Mouse (Mus musculus) heart, adult 8-10 months (tissue): ENCODE measurements around the gene Krt27. TPM values are rescaled to one million over a fixed set of nuclear protein-coding genes. Genes with fewer than 3 reads are reported as not detected.
A peak's percentile ranks its signal among the peaks of the same experiment; 100 is the strongest.

Experiments
- DNase-seq: peaks from one replicate; pipeline ENCODE4 v3.0.0; 2022; ENCODE audit warnings: low spot score
- total RNA-seq, 4 experiments: library from RNA; stranded (reverse); gene quantifications; 2 replicates each; pipeline ENCODE4 v1.2.4; 2022

Gene Krt27
- total RNA-seq, 4 experiments from 2014 or later: not detected

DNA sequence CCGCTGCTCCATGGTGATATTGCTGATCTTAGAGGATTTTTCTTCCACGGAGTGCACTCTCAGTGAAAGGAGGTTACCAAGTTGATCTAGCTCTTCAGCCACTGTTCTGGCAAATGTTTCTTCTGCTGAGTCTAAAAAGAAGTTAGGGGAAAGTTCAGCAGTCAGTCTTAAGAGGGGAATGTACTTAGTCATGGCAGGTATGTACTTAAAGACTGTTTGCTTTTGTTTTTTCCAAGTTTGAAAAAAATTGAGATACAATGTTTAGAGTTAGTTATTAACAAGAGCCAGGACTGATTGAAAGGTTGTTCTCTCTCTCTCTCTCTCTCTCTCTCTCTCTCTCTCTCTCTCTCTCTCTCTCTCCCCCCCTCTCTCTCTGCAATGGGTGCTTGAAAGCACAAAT lies 21.2 kb downstream of the Krt27 start:
- DNase-seq: no peak

DNA sequence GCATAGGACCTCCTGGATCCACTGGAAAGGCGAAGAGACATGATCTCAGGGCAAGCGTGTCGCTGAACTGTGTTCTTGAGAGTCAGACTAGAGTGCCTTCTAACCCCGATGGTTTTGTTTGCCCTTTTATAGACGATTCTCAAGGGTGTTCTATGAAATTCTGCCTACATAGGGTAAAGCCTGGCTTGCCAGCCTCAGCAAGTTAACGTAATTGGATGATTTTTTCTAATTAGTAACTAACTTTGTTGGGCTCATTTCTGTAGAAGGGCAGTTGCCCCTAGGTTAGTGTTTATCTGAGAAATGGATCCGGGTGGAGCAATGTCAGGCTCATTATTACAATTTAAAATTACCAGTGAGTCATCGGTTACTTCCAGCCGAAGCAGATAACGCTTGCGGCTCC lies 28.1 kb downstream of the Krt27 start, which contains the start of gene Krt25:
Krt25 (minus strand) TSS at position 101 of the 400 bp plus-strand sequence.
- no peak for DNase-seq

DNA sequence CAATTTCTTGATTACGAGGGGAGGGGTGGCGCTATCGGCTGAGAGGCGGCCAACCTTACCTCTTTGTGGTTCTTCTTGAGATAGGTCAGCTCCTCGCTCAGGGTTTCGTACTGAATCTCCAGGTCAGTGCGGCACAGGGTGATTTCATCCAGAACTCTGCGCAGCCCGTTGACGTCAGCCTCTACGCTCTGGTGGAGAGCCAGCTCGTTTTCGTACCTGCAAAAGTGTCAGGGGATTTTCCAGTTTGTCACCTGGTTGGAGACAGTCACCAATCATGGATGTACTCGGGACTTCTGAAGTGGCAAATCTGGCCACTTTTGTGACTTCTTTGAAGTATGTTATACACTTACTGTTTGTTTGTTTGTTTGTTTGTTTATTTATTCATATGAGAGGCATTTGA lies 29.8 kb downstream of the Krt27 start:
- no peak for DNase-seq

DNA sequence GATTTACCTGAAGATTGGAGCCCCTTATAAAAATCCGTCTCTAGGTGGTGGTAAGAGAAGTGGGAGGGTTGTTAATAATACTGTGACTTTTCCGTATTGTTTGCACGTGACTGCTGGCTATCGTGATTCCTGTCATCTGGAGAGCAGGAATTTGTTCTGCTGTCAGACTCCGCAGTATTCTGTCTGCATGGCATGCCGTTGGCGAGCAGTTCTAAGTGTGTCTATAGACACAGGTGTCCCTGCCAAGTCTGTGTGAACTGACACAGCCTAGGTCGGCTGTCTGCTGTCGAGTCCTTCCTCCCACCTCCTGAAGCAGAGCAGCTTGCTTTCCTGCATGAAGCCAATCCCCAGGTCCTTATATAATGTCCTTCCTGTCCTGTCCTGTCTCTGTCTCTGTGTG lies 31.8 kb downstream of the Krt27 start:
- no peak for DNase-seq

DNA sequence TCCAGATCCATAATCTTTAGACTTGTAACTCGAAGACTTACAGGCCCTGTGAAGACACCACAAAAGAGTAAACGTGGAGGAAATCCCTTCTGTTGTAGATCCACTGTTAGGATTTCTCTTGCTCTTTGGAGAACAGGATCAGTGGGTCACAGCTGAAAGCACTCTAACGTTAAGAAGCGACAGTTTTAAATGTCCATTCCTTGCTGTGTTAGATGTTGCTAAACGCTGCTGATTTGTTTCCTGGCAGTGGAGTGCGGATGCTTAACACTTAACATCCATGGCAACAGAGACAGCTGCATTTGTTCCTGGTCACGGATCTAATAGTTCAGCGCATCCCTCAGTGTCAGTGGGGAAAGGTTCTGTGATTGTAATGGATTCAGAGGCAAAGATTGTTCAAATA lies 34.4 kb downstream of the Krt27 start:
- no peak for DNase-seq

DNA sequence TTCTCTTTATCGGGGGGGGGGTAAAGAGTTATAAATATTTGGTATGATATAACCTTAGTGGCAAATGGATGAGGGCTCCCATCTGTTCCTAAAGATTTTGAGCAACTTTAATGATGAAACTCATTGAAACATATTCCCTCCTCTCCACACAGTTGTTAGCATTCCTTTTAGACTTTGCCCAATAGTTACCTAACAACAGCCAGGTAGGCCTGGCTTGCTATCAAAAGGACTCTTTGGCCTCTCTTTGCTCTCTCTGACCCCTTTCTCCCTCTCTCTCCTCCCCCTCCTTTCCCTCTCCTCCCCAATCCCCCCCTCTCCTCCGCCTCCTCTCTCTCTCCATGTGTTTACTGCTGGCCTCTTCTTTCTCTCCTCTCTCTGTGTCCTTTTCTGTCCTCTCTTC lies 36.3 kb downstream of the Krt27 start:
- no peak for DNase-seq

DNA sequence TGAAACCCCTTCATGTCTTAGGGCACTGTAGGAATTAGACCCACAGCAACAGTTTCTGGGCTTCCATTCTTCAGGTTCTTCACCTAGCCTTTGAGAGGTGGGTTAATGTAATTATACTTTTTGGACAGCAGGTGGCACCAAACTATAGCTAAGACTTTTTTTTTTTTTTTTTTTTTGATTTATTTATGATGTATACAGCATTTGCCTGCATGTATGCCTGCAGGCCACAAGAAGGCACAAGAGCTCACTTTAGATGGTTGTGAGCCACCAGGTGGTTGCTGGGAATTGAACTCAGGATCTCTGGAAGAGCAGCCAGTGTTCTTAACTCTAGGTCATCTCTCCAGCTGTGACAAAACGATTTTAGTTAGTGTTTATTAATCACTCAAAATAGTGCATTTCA lies 40.0 kb downstream of the Krt27 start:
- DNase-seq: no peak

DNA sequence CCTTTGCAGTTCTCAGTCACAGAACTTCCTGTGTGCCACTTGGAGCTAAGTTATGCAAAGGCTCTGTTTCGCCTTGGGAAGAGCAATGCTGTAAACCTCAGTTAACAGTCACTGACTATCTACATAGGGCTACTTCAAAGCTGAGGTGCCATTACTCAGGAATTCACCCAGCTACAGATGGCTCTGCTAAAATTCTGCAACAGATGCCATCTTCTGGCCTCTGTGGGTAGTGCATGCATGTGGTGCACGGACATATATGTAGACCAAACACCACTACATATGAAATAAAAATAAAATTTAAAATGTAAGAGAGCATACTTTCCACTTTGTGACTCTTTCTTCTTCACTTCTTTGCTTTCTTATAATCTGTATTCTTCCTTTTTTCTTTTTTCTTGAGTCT lies 43.3 kb downstream of the Krt27 start:
- DNase-seq: peak; percentile 33

Other genes with a start within 250 kb of the Krt27 start
- gene Ccr7, start 196.0 kb downstream of the Krt27 start, total RNA-seq: under 1 TPM in 3 of 4 experiments, not detected in 1; 0.14 to 0.57 (median 0.25) TPM
- gene Smarce1, start 120.1 kb downstream of the Krt27 start, total RNA-seq: 10 to 100 TPM; 34.8 to 44.8 (median 41.2) TPM
- gene Krt222, start 107.0 kb downstream of the Krt27 start, total RNA-seq: 10 to 100 TPM; 26.5 to 44.5 (median 31.0) TPM
- gene Krt24, start 65.8 kb downstream of the Krt27 start, total RNA-seq: not detected
- gene Krt25, start 28.2 kb downstream of the Krt27 start, total RNA-seq: not detected
- not detected for gene Krt26, start 13.1 kb downstream of the Krt27 start, total RNA-seq
- gene Krt28, start 23.8 kb upstream of the Krt27 start, total RNA-seq: not detected
- 1 to 10 TPM; 3.3 to 5.8 (median 5.0) TPM for gene Krt10, start 38.3 kb upstream of the Krt27 start, total RNA-seq
- not detected for gene Krt12, start 71.2 kb upstream of the Krt27 start, total RNA-seq
- not detected for gene Krt20, start 87.0 kb upstream of the Krt27 start, total RNA-seq
- not detected for gene Krt23, start 142.0 kb upstream of the Krt27 start, total RNA-seq
- not detected for gene Krt39, start 170.2 kb upstream of the Krt27 start, total RNA-seq
- gene Krt40, start 192.1 kb upstream of the Krt27 start, total RNA-seq: not detected
- gene Krtap3-3, start 199.8 kb upstream of the Krt27 start, total RNA-seq: not detected
- not detected for gene Krtap3-2, start 205.7 kb upstream of the Krt27 start, total RNA-seq
- gene Gm11939, start 208.4 kb upstream of the Krt27 start, total RNA-seq: not detected
- not detected for gene Krtap3-1, start 215.5 kb upstream of the Krt27 start, total RNA-seq
- not detected for gene Krtap1-5, start 229.9 kb upstream of the Krt27 start, total RNA-seq
- gene Krtap1-4, start 232.6 kb upstream of the Krt27 start, total RNA-seq: not detected
- gene Krtap1-3, start 240.2 kb upstream of the Krt27 start, total RNA-seq: not detected
- not detected for gene Krtap9-3, start 247.0 kb upstream of the Krt27 start, total RNA-seq